Mouse (Mus musculus) testis, postnatal 10 days (tissue): ENCODE data around the gene Pgc.

ENCODE experiments used
- DNase-seq: peaks from one replicate; pipeline ENCODE4 v3.0.0; 2021; ENCODE audit warnings: low spot score

Gene Pgc

GRCm38 (mm10) chr17:47726566-47726965 is at the start of gene Pgc:
Pgc (plus strand) TSS chr17:47726842.
- no peak for DNase-seq

GRCm38 (mm10) chr17:47678238-47678637 is 48.4 kb upstream of the Pgc start:
- no peak for DNase-seq

- no peak for DNase-seq
Measured at GRCm38 (mm10) chr17:47678702-47679101, 47.9 kb upstream of the Pgc start.

GRCm38 (mm10) chr17:47682836-47683235 is 43.8 kb upstream of the Pgc start:
- no peak for DNase-seq

- peak; percentile 96 for DNase-seq
Measured at GRCm38 (mm10) chr17:47687409-47688343, 39.0 kb upstream of the Pgc start.

- no peak for DNase-seq
Measured at GRCm38 (mm10) chr17:47688344-47688607, 38.4 kb upstream of the Pgc start, which contains the start of gene Tomm6. Tomm6 (minus strand) TSS chr17:47688386.

- peak; percentile 85 for DNase-seq
Measured at GRCm38 (mm10) chr17:47688608-47689575, 37.8 kb upstream of the Pgc start, which contains the start of gene Frs3. Frs3 (plus strand) TSS chr17:47689030.

- no peak for DNase-seq
Measured at GRCm38 (mm10) chr17:47689894-47690293, 36.7 kb upstream of the Pgc start.

GRCm38 (mm10) chr17:47691650-47692049 is 35.0 kb upstream of the Pgc start:
- no peak for DNase-seq

- DNase-seq = no peak
Measured at GRCm38 (mm10) chr17:47693671-47694441, 32.8 kb upstream of the Pgc start.

GRCm38 (mm10) chr17:47694442-47694502 is 32.4 kb upstream of the Pgc start, which contains the start of gene Gm21981:
Gm21981 (minus strand) TSS chr17:47694455.
- no peak for DNase-seq

- DNase-seq = peak; percentile 99
Measured at GRCm38 (mm10) chr17:47694503-47695336, 31.9 kb upstream of the Pgc start, which contains the start of gene Prickle4. Prickle4 (minus strand) TSS chr17:47694736.

GRCm38 (mm10) chr17:47695337-47695710 is 31.3 kb upstream of the Pgc start:
- no peak for DNase-seq

GRCm38 (mm10) chr17:47698156-47698555 is 28.5 kb upstream of the Pgc start:
- no peak for DNase-seq

GRCm38 (mm10) chr17:47699055-47699454 is 27.6 kb upstream of the Pgc start:
- no peak for DNase-seq

- DNase-seq = no peak
Measured at GRCm38 (mm10) chr17:47701793-47702192, 24.8 kb upstream of the Pgc start.

GRCm38 (mm10) chr17:47702548-47703345 is 23.9 kb upstream of the Pgc start:
- no peak for DNase-seq

GRCm38 (mm10) chr17:47703556-47703955 is 23.1 kb upstream of the Pgc start:
- DNase-seq = no peak

- DNase-seq = no peak
Measured at GRCm38 (mm10) chr17:47704692-47705091, 21.9 kb upstream of the Pgc start.

GRCm38 (mm10) chr17:47706196-47706595 is 20.4 kb upstream of the Pgc start:
- DNase-seq = no peak

- no peak for DNase-seq
Measured at GRCm38 (mm10) chr17:47707961-47708360, 18.7 kb upstream of the Pgc start.
